Mouse (Mus musculus): ENCODE measurements around the gene Actn1.

GRCm38 (mm10) chr12:80227835-80228234, 32.3 kb downstream of the Actn1 start:
- TF ChIP-seq TAL1 (IDR thresholded peaks at IDR 0.05; ENCODE audit: low read length), result no peak
- TF ChIP-seq GATA1 (IDR thresholded peaks at IDR 0.05; ENCODE audit: low read length), result no peak

All from erythroblast, embryonic 14.5 days (primary cell).